Mouse (Mus musculus): Measurements from ENCODE around the gene Ebf4. TPM values are rescaled to one million over a fixed set of nuclear protein-coding genes. Genes with fewer than 3 reads are reported as not detected.

Ebf4 gene
- polyA plus RNA-seq (2021; fragmentation: Nextera tagmentation) = 0.51 and 0.83 TPM in 2 replicates
- long read RNA-seq, experiment 1, partial matches to known transcripts = 1 of 5 reads
- long read RNA-seq, experiment 1, other reads (novel, unspliced or antisense) = 3 of 5 reads
- long read RNA-seq, experiment 2 = 0 reads

DNA sequence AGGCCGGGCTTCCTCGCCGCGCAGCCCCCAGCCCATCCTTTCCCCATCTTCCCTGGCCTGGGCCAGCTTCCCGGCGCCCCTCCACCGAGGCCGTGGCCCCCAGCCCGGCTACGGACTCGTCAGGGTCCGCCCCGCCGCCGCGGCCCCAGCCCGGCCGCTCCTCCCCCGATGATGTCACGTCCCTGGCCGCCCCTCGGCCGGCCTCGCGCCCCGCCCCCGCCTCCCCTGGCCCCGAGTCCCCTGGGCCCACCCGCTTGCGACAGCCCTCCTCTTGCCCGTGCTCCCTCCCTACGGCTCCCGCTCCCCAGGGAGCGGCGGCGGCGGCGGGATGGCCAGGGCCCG is at the start of gene Ebf4:
Gene Ebf4, plus strand, starts transcription at position 234 of the 342 bp plus-strand sequence.

DNA sequence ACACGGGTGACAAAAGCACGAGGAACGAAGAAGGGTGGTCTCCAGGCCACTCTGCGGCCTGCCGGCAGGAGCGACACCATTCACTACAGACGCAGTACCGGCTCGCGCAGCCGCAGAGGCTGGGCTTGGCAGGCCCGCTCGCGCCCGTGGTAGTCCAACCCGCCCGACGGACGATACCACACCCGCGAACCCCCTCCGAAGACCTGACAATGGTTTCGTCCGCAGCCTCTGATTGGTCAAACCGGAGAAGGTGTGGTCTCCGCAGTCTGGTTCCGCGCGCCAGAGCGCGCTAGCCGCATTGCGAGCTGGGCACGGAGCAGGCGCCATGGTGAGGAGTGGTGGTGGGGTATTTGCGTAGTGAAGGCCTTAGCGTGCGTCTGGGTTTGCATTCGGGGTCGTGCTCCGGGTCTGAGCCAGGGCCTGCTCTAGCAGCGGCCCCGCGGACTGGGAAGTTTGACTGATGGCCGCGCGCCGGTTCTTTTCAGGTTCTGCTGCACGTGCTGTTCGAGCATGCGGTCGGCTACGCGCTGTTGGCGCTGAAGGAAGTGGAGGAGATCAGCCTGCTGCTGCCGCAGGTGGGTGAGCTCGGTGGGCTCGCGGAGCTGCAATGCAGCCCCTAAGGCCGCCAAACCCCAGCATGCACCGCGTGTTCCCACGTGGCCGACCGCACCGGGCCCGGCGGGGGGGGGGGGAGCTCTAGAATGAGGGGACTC is 20.7 kb upstream of the Ebf4 start, which contains the start of gene Nop56:
Gene Nop56, plus strand, starts transcription at position 282 of the 713 bp plus-strand sequence.

DNA sequence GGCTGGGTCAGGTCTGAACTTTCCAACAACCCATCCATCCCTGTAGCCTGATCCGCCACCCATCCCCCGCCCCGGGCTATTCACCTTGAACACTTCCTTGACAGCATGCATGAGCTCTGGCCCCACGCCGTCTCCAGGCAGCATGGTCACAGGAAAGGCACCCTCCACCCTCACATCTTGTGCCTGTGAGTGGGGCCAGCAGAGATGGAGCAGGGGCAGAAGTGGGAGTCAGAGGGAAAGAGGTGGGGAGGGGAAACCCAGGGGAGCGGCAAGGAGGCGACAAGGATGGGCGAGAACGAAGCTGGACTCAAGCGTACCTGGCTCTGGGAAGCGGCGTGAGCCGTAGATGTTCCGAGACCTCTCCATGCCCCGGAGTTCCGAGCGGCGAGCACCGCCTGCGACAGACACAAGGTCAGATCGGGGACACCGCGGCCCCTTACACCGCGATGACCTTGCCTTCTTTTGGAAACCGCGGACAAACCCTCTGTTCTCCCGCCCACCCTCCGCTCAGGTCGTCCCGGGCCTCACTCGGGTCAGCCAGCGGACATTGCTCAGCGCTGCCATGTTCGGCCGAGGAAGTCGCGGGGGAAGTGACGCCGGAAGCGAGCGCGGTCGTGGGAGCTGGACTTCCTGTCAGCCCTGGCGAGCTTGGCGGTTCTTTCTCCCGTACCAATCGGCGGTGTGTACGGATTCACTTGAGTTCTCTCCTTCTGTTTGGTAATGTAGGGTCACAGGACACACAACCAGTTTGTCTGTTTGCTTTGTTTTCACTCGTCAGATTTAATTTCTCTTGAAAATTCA is 10.9 kb upstream of the Ebf4 start, which contains the start of gene Idh3b:
Gene Idh3b, minus strand, starts transcription at position 694 of the 801 bp plus-strand sequence.

DNA sequence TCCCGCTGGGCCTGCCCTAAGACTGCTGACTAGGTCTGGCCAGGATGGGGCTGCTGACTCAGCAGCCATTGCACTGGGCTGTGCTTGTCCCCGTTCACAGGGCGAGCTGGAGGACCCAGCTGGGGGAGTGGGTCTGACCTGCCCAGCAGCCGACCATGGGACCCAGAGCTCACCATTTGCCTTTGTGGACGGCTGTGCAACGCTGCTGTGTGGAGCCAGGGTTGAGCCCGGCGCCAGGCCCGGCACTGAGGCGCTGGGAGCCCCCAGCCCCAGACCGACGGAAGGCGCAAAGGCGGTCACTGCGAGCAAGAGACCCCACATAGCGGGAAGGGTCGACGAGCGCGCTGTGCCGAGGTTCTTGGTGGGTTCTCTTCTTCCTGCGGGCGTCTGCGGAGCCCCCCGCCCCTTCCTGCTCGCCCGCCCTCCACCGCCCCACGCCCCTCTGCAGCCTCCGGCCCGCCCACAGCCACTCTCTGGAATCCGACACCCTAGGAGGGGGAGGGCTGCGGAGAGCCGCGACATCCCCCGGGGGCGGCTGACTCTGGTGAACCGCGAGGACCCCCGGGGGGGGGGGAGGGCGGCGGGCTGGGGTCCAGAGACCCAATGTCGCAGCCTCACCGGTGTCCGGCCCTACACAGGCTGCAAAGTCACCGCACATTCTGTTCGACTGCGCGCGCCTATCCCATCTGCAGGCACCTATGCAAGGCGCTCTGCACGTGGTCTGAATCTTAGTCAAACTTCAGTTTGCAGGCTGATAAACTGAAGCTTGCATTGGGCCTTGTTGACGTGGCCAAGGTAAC is 102.4 kb downstream of the Ebf4 start, which contains the start of gene Cpxm1:
Gene Cpxm1, minus strand, starts transcription at position 389 of the 800 bp plus-strand sequence.

DNA sequence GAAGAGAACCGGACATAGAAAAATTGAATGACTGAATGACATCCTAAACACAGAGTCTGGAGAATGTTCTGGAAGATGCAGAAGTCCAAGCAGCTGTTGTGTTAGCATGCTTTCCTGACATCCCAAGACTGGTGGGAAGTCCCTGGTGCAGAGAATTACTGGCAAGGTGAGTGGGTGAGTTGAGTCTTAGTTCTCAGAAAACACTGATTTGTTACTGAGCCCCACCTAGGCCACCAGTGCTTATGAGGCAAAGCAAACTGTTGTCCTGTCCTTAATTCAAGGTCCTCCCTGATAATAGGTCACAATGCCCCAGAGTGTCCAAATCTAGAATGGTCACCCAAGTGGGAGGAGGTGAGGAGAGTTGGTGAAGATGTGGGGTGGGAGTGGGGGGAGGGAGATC is 110.0 kb downstream of the Ebf4 start, which contains the start of the genes Gm28372 and 1700020A23Rik:
Gene Gm28372, plus strand, starts transcription at position 301 of the 400 bp plus-strand sequence.
Gene 1700020A23Rik, plus strand, starts transcription at position 321 of the 400 bp plus-strand sequence.

DNA sequence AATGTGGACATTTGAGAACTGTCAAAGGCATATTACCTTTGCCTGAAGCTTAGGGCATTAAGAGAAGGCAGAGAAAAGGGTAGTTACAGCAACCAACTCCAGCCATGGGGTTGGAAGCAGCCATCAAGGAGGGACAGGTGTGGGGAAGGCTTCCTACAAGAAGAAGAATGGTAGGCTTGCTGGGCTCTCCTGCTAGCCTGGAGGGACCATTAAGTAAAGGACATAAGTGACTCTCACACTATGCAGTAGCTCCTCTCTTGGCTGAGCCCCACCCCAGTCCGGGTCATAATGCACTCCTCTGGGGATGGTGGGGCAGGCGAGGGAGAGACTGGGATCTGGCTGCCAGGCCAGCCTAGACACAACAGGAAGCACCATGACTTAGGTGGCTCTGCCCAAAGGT is 111.2 kb downstream of the Ebf4 start, which contains the start of gene Tmem239:
Gene Tmem239, plus strand, starts transcription at position 301 of the 400 bp plus-strand sequence.

Other genes with a start within 250 kb of the Ebf4 start
- 0.03 TPM in 1 of 2 replicates, not detected in the other for gene Tgm6, start 182.8 kb upstream of the Ebf4 start, polyA plus RNA-seq (2021; fragmentation: Nextera tagmentation)
- 201 and 239 TPM in 2 replicates for gene Snrpb, start 115.8 kb upstream of the Ebf4 start, polyA plus RNA-seq (2021; fragmentation: Nextera tagmentation)
- gene Tmc2, start 100.0 kb upstream of the Ebf4 start, polyA plus RNA-seq (2021; fragmentation: Nextera tagmentation) = not detected in 2 replicates
- gene Nop56, start 20.7 kb upstream of the Ebf4 start, polyA plus RNA-seq (2021; fragmentation: Nextera tagmentation) = 52.1 and 80.5 TPM in 2 replicates
- 379 and 452 TPM in 2 replicates for gene Idh3b, start 10.6 kb upstream of the Ebf4 start, polyA plus RNA-seq (2021; fragmentation: Nextera tagmentation)
- gene Cpxm1, start 102.4 kb downstream of the Ebf4 start, polyA plus RNA-seq (2021; fragmentation: Nextera tagmentation) = 3.1 and 4.3 TPM in 2 replicates
- gene Gm28372, start 110.1 kb downstream of the Ebf4 start, polyA plus RNA-seq (2021; fragmentation: Nextera tagmentation) = not detected in 2 replicates
- gene 1700020A23Rik, start 110.1 kb downstream of the Ebf4 start, polyA plus RNA-seq (2021; fragmentation: Nextera tagmentation) = not detected in 2 replicates
- gene Tmem239, start 111.3 kb downstream of the Ebf4 start, polyA plus RNA-seq (2021; fragmentation: Nextera tagmentation) = not detected in 2 replicates
- 33.3 and 46.6 TPM in 2 replicates for gene Vps16, start 129.2 kb downstream of the Ebf4 start, polyA plus RNA-seq (2021; fragmentation: Nextera tagmentation)
- gene Pced1a, start 129.5 kb downstream of the Ebf4 start, polyA plus RNA-seq (2021; fragmentation: Nextera tagmentation) = 7.8 and 9.5 TPM in 2 replicates
- 32.4 and 125 TPM in 2 replicates for gene Ptpra, start 155.1 kb downstream of the Ebf4 start, polyA plus RNA-seq (2021; fragmentation: Nextera tagmentation)